Mouse (Mus musculus): Measurements from ENCODE around the gene Slc17a3. TPM values are rescaled to one million over a fixed set of nuclear protein-coding genes. Genes with fewer than 3 reads are reported as not detected.

The Slc17a3 gene
- 0.72 and 0.79 TPM in 2 replicates for polyA plus RNA-seq (2016; fragmentation: Nextera tagmentation; extraction: Ambion mirVana)

- no peaks in the 10 kb centered on the region for H3K9me3 ChIP-seq (replicated peaks)
- H3K27me3 ChIP-seq (replicated peaks), result peaks cover 12% of the 10 kb centered on the region; the same call in 1 of the 2 replicates
- no peak within 1 kb of the TSS for H3K9ac ChIP-seq
- ATAC-seq, result no peak
- no peak within 1 kb of the TSS for H3K4me2 ChIP-seq
- no peak within 1 kb of the TSS for H3K4me3 ChIP-seq
- no peaks in the 10 kb centered on the region for H3K36me3 ChIP-seq
- no peak within 1 kb of the TSS for H3K27ac ChIP-seq
- no peaks in the 10 kb centered on the region for H3K4me1 ChIP-seq
- 55% methylated on average over 2 of the region's 2 CpGs for WGBS (ENCODE audit: insufficient replicate concordance)
Observed at GRCm38 (mm10) chr13:23839308-23839707, at the start of gene Slc17a3. Slc17a3 (plus strand) TSS chr13:23839434.

GRCm38 (mm10) chr13:23792520-23792919 is 46.7 kb upstream of the Slc17a3 start:
- Histone ChIP-seq H3K27me3 (replicated peaks) (no peaks in the 10 kb centered on the region), H3K27ac (no peak overlapping the region), H3K36me3 (no peaks in the 10 kb centered on the region), H3K4me2 (no peak overlapping the region), H3K4me3 (no peak overlapping the region), H3K9me3 (replicated peaks) (no peaks in the 10 kb centered on the region), H3K9ac (no peak overlapping the region), H3K4me1 (no peaks in the 10 kb centered on the region)
- ATAC-seq, result no peak
- 22% methylated on average over 2 of the region's 2 CpGs for WGBS (ENCODE audit: insufficient replicate concordance)

GRCm38 (mm10) chr13:23799405-23799804 is 39.8 kb upstream of the Slc17a3 start:
- no peak overlapping the region for H3K4me3 ChIP-seq
- 24% methylated on average over 5 of the region's 5 CpGs for WGBS (ENCODE audit: insufficient replicate concordance)
- H3K4me2 ChIP-seq, result no peak overlapping the region
- H3K36me3 ChIP-seq, result no peaks in the 10 kb centered on the region
- H3K27me3 ChIP-seq (replicated peaks), result no peaks in the 10 kb centered on the region
- no peak overlapping the region for H3K27ac ChIP-seq
- no peaks in the 10 kb centered on the region for H3K9me3 ChIP-seq (replicated peaks)
- 0 out of 2 replicates have a peak, but pooled peaks cover 4% of the 10 kb centered on the region for H3K4me1 ChIP-seq
- no peak for ATAC-seq
- no peak overlapping the region for H3K9ac ChIP-seq

- Histone ChIP-seq H3K9ac (no peak overlapping the region), H3K4me1 (0 out of 2 replicates have a peak, but pooled peaks cover 4% of the 10 kb centered on the region), H3K4me3 (no peak overlapping the region), H3K4me2 (no peak overlapping the region), H3K27ac (no peak overlapping the region), H3K36me3 (no peaks in the 10 kb centered on the region), H3K27me3 (replicated peaks) (no peaks in the 10 kb centered on the region), H3K9me3 (replicated peaks) (no peaks in the 10 kb centered on the region)
- no peak for ATAC-seq
- 62% methylated on average over 2 of the region's 2 CpGs for WGBS (ENCODE audit: insufficient replicate concordance)
Observed at GRCm38 (mm10) chr13:23804532-23804931, 34.7 kb upstream of the Slc17a3 start.

GRCm38 (mm10) chr13:23806422-23807052 is 32.7 kb upstream of the Slc17a3 start, which contains the start of gene Slc17a2:
Slc17a2 (plus strand) TSS chr13:23806993.
- Histone ChIP-seq H3K9ac (no peak within 1 kb of the TSS), H3K9me3 (replicated peaks) (no peaks in the 10 kb centered on the region), H3K27ac (no peak within 1 kb of the TSS), H3K27me3 (replicated peaks) (no peaks in the 10 kb centered on the region), H3K4me1 (0 out of 2 replicates have a peak, but pooled peaks cover 4% of the 10 kb centered on the region), H3K4me3 (no peak within 1 kb of the TSS), H3K4me2 (no peak within 1 kb of the TSS), H3K36me3 (no peaks in the 10 kb centered on the region)
- no peak for ATAC-seq
- WGBS (ENCODE audit: insufficient replicate concordance), result 60% methylated on average over 15 of the region's 15 CpGs

GRCm38 (mm10) chr13:23816148-23816547 is 23.1 kb upstream of the Slc17a3 start:
- WGBS (ENCODE audit: insufficient replicate concordance), result 40% methylated on average over 2 of the region's 2 CpGs
- no peak overlapping the region for H3K4me2 ChIP-seq
- no peaks in the 10 kb centered on the region for H3K27me3 ChIP-seq (replicated peaks)
- H3K36me3 ChIP-seq, result no peaks in the 10 kb centered on the region
- no peak overlapping the region for H3K4me3 ChIP-seq
- H3K4me1 ChIP-seq, result no peaks in the 10 kb centered on the region
- H3K9me3 ChIP-seq (replicated peaks), result no peaks in the 10 kb centered on the region
- no peak overlapping the region for H3K27ac ChIP-seq
- H3K9ac ChIP-seq, result no peak overlapping the region
- ATAC-seq, result no peak

GRCm38 (mm10) chr13:23820179-23820940 is 18.9 kb upstream of the Slc17a3 start:
- H3K27me3 ChIP-seq (replicated peaks), result no peaks in the 10 kb centered on the region
- H3K36me3 ChIP-seq, result no peaks in the 10 kb centered on the region
- no peaks in the 10 kb centered on the region for H3K9me3 ChIP-seq (replicated peaks)
- H3K4me1 ChIP-seq, result no peaks in the 10 kb centered on the region
- H3K9ac ChIP-seq, result no peak overlapping the region
- H3K4me2 ChIP-seq, result no peak overlapping the region
- no peak overlapping the region for H3K27ac ChIP-seq
- 49% methylated on average over 4 of the region's 4 CpGs for WGBS (ENCODE audit: insufficient replicate concordance)
- H3K4me3 ChIP-seq, result no peak overlapping the region
- ATAC-seq, result no peak

GRCm38 (mm10) chr13:23822213-23822612 is 17.0 kb upstream of the Slc17a3 start:
- H3K4me3 ChIP-seq, result no peak overlapping the region
- H3K4me2 ChIP-seq, result no peak overlapping the region
- H3K27me3 ChIP-seq (replicated peaks), result no peaks in the 10 kb centered on the region
- H3K9me3 ChIP-seq (replicated peaks), result no peaks in the 10 kb centered on the region
- no peak for ATAC-seq
- 56% methylated on average over 3 of the region's 3 CpGs for WGBS (ENCODE audit: insufficient replicate concordance)
- no peaks in the 10 kb centered on the region for H3K36me3 ChIP-seq
- H3K27ac ChIP-seq, result no peak overlapping the region
- no peak overlapping the region for H3K9ac ChIP-seq
- no peaks in the 10 kb centered on the region for H3K4me1 ChIP-seq

- no peak overlapping the region for H3K4me3 ChIP-seq
- no peak overlapping the region for H3K4me2 ChIP-seq
- H3K27ac ChIP-seq, result no peak overlapping the region
- H3K4me1 ChIP-seq, result no peaks in the 10 kb centered on the region
- H3K9ac ChIP-seq, result no peak overlapping the region
- WGBS (ENCODE audit: insufficient replicate concordance), result 54% methylated on average over 3 of the region's 3 CpGs
- no peaks in the 10 kb centered on the region for H3K9me3 ChIP-seq (replicated peaks)
- no peaks in the 10 kb centered on the region for H3K27me3 ChIP-seq (replicated peaks)
- no peak for ATAC-seq
- no peaks in the 10 kb centered on the region for H3K36me3 ChIP-seq
Observed at GRCm38 (mm10) chr13:23826606-23827005, 12.6 kb upstream of the Slc17a3 start.

GRCm38 (mm10) chr13:23833053-23833452 is 6.2 kb upstream of the Slc17a3 start:
- Histone ChIP-seq H3K4me1 (no peaks in the 10 kb centered on the region), H3K36me3 (no peaks in the 10 kb centered on the region), H3K9ac (no peak overlapping the region), H3K27me3 (replicated peaks) (no peaks in the 10 kb centered on the region), H3K4me3 (no peak overlapping the region), H3K4me2 (no peak overlapping the region), H3K27ac (no peak overlapping the region), H3K9me3 (replicated peaks) (no peaks in the 10 kb centered on the region)
- 9% methylated on average over 6 of the region's 6 CpGs for WGBS (ENCODE audit: insufficient replicate concordance)
- ATAC-seq, result no peak

- Histone ChIP-seq H3K9ac (no peak overlapping the region), H3K9me3 (replicated peaks) (no peaks in the 10 kb centered on the region), H3K27me3 (replicated peaks) (no peaks in the 10 kb centered on the region), H3K4me3 (no peak overlapping the region), H3K36me3 (no peaks in the 10 kb centered on the region), H3K4me1 (no peaks in the 10 kb centered on the region), H3K4me2 (no peak overlapping the region), H3K27ac (no peak overlapping the region)
- no peak for ATAC-seq
- WGBS (ENCODE audit: insufficient replicate concordance), result 80% methylated on average over 5 of the region's 5 CpGs
Observed at GRCm38 (mm10) chr13:23834836-23835235, 4.4 kb upstream of the Slc17a3 start.

- no peaks in the 10 kb centered on the region for H3K4me1 ChIP-seq
- 70% methylated on average over 5 of the region's 5 CpGs for WGBS (ENCODE audit: insufficient replicate concordance)
- no peak for ATAC-seq
Observed at GRCm38 (mm10) chr13:23836630-23837029, 2.6 kb upstream of the Slc17a3 start.

More at GRCm38 (mm10) chr13:23836630-23837029, 2.6 kb upstream of the Slc17a3 start:
- Histone ChIP-seq H3K36me3 (no peaks in the 10 kb centered on the region), H3K9me3 (replicated peaks) (no peaks in the 10 kb centered on the region), H3K9ac (no peak overlapping the region), H3K4me3 (no peak overlapping the region), H3K27ac (no peak overlapping the region; the same call in 1 of the 2 replicates), H3K27me3 (replicated peaks) (no peaks in the 10 kb centered on the region), H3K4me2 (no peak overlapping the region)
